Mouse (Mus musculus) left cerebral cortex, adult 2 months (tissue): Measurements from ENCODE around the gene Cux2. TPM values are rescaled to one million over a fixed set of nuclear protein-coding genes. Genes with fewer than 3 reads are reported as not detected.
A peak's percentile ranks its signal among the peaks of the same experiment; 100 is the strongest.

Experiments used
- DNase-seq, 2 experiments: peaks; one replicate each; pipeline ENCODE4 v3.0.0; 2021 to 2022; ENCODE audit warnings: low spot score in 2 of 2, mixed read lengths in 1 of 2; ENCODE audit errors: extremely low spot score in 1 of 2
- H3K27ac ChIP-seq: fragments of 200-600 bp; 2 replicates; pipeline ENCODE4 v1.8.1; 2022
- H3K4me3 ChIP-seq: fragments of 200-600 bp; 2 replicates; pipeline ENCODE4 v1.8.1; 2022
- CTCF ChIP-seq: fragments of 200-600 bp; IDR thresholded peaks from 2 replicates; pipeline ENCODE4 v1.8.1; 2022; ENCODE audit warnings: antibody characterized with exemption, mild to moderate bottlenecking, moderate library complexity
- intact Hi-C: fragments of 180-260 bp; cut with DNase I; formaldehyde crosslinking; loops from one replicate; pipeline ENCODE4 v1.15.1; 2025
- total RNA-seq, 2 experiments: library from RNA; stranded (reverse); gene quantifications; 2 replicates each; pipeline ENCODE4 v1.2.3; 2021

Gene Cux2
- total RNA-seq, 2 experiments from 2014 or later, result 194 to 215 TPM

GRCm38 (mm10) chr5:121818862-121819261, 231.0 kb downstream of the Cux2 start:
- no peak for TF ChIP-seq CTCF
- no peak for DNase-seq
- intact Hi-C loops, result loop anchor here (2.0 kb wide), 1 partner anchor 24 kb away; no protein-coding TSS in a partner anchor
- Histone ChIP-seq H3K27ac (no peak overlapping the region; the same call in 1 of the 2 replicates), H3K4me3 (no peak overlapping the region)

GRCm38 (mm10) chr5:121818401-121818800, 231.5 kb downstream of the Cux2 start:
- no peak for DNase-seq
- H3K4me3 ChIP-seq, result no peak overlapping the region
- no peak for TF ChIP-seq CTCF
- no peak overlapping the region for H3K27ac ChIP-seq
- intact Hi-C loops, result loop anchor here (2.0 kb wide), 1 partner anchor 24 kb away; no protein-coding TSS in a partner anchor

GRCm38 (mm10) chr5:121817551-121817950, 232.4 kb downstream of the Cux2 start:
- H3K27ac ChIP-seq, result no peak overlapping the region
- no peak for DNase-seq
- TF ChIP-seq CTCF, result no peak
- no peak overlapping the region for H3K4me3 ChIP-seq
- intact Hi-C loops, result no loop called here

GRCm38 (mm10) chr5:121816611-121817010, 233.3 kb downstream of the Cux2 start:
- DNase-seq, result no peak
- intact Hi-C loops, result no loop called here
- Histone ChIP-seq H3K4me3 (no peak overlapping the region), H3K27ac (no peak overlapping the region)
- TF ChIP-seq CTCF, result no peak

GRCm38 (mm10) chr5:121815867-121816380, 234.0 kb downstream of the Cux2 start:
- peak in 1 of 2 experiments; percentile 9 for DNase-seq
- intact Hi-C loops, result no loop called here
- H3K27ac ChIP-seq, result no peak overlapping the region
- TF ChIP-seq CTCF, result no peak
- no peak overlapping the region for H3K4me3 ChIP-seq

GRCm38 (mm10) chr5:121815067-121815466, 234.8 kb downstream of the Cux2 start:
- DNase-seq, result peak; percentile 47 to 55
- TF ChIP-seq CTCF, result peak; percentile 74
- Histone ChIP-seq H3K4me3 (no peak overlapping the region), H3K27ac (no peak overlapping the region)
- intact Hi-C loops, result no loop called here

- intact Hi-C loops, result no loop called here
- H3K27ac ChIP-seq, result no peak overlapping the region; the same call in 1 of the 2 replicates
- no peak for TF ChIP-seq CTCF
- no peak overlapping the region for H3K4me3 ChIP-seq
- DNase-seq, result peak in 1 of 2 experiments; percentile 7
Measured at GRCm38 (mm10) chr5:121813744-121814143, 236.2 kb downstream of the Cux2 start.

- no peak for DNase-seq
- intact Hi-C loops, result no loop called here
- H3K27ac ChIP-seq, result peak overlapping the region; percentile 77
- TF ChIP-seq CTCF, result no peak
- no peak overlapping the region for H3K4me3 ChIP-seq
Measured at GRCm38 (mm10) chr5:121812526-121813243, 237.2 kb downstream of the Cux2 start.

- peak overlapping the region; percentile 77 for H3K27ac ChIP-seq
- DNase-seq, result no peak
- TF ChIP-seq CTCF, result no peak
- intact Hi-C loops, result no loop called here
- H3K4me3 ChIP-seq, result no peak overlapping the region
Measured at GRCm38 (mm10) chr5:121811485-121811931, 238.4 kb downstream of the Cux2 start.

- intact Hi-C loops, result no loop called here
- TF ChIP-seq CTCF, result no peak
- peak in 1 of 2 experiments; percentile 9 for DNase-seq
- Histone ChIP-seq H3K27ac (peak overlapping the region; percentile 30; the same call in 1 of the 2 replicates), H3K4me3 (no peak overlapping the region)
Measured at GRCm38 (mm10) chr5:121810331-121811151, 239.4 kb downstream of the Cux2 start.

- DNase-seq, result peak in 1 of 2 experiments; percentile 9
- intact Hi-C loops, result no loop called here
- TF ChIP-seq CTCF, result no peak
- Histone ChIP-seq H3K27ac (peak overlapping the region; percentile 30; the same call in 1 of the 2 replicates), H3K4me3 (no peak overlapping the region)
Measured at GRCm38 (mm10) chr5:121809667-121810224, 240.2 kb downstream of the Cux2 start.
